Mouse (Mus musculus) hindbrain, embryonic 10.5 days (tissue): ENCODE data around the gene Tmem87b. TPM values are rescaled to one million over a fixed set of nuclear protein-coding genes. Genes with fewer than 3 reads are reported as not detected.

ENCODE experiments used
- DNase-seq: peaks from one replicate; pipeline ENCODE4 v3.0.0-alpha.2; 2017; ENCODE audit warnings: low spot score
- H3K27ac ChIP-seq: fragments of 300-500 bp; sonication (generic); 2 replicates; pipeline ENCODE4 v1.5.1; 2016; ENCODE audit warnings: mild to moderate bottlenecking, moderate library complexity
- H3K27me3 ChIP-seq: fragments of 300-500 bp; sonication (generic); 2 replicates; pipeline ENCODE4 v1.6.1; 2016; ENCODE audit warnings: mild to moderate bottlenecking; ENCODE audit not compliant: poor library complexity, insufficient read depth, severe bottlenecking
- H3K36me3 ChIP-seq: fragments of 300-500 bp; sonication (generic); 2 replicates; pipeline ENCODE4 v1.6.1; 2016; ENCODE audit warnings: mild to moderate bottlenecking, moderate library complexity
- H3K4me1 ChIP-seq: fragments of 300-500 bp; sonication (generic); replicated peaks from 2 replicates; pipeline ENCODE4 v1.6.1; 2016; ENCODE audit warnings: mild to moderate bottlenecking
- H3K4me3 ChIP-seq: fragments of 300-500 bp; sonication (generic); 2 replicates; pipeline ENCODE4 v1.5.1; 2016; ENCODE audit warnings: mild to moderate bottlenecking, moderate library complexity
- H3K9me3 ChIP-seq: fragments of 300-500 bp; sonication (generic); 2 replicates; pipeline ENCODE4 v1.6.1; 2016; ENCODE audit warnings: mild to moderate bottlenecking, moderate library complexity
- WGBS: fragments of 180-500 bp; shearing (Covaris S2); methylation state at CpG from one replicate; pipeline ENCODE4 v1.1.7; 2016; 5-methylcytosine and 5-hydroxymethylcytosine counted together
- polyA plus RNA-seq: library from polyadenylated mRNA; unstranded; fragments of >200 nt; fragmentation: Nextera tagmentation; extraction: Ambion mirVana; gene quantifications from 2 replicates; pipeline ENCODE4 v1.2.1, GENCODE M21; 2016

Tmem87b gene
- polyA plus RNA-seq, 1 experiment from 2014 or later, result 23.6 TPM

- Histone ChIP-seq H3K36me3 (peaks cover 89% of the 10 kb centered on the region), H3K4me1 (no peaks in the 10 kb centered on the region), H3K27ac (no peak overlapping the region), H3K4me3 (no peak overlapping the region), H3K27me3 (no peaks in the 10 kb centered on the region), H3K9me3 (no peaks in the 10 kb centered on the region)
- DNase-seq, result no peak
- 96% methylated on average over 1 of the region's 1 CpGs for WGBS
Measured at GRCm38 (mm10) chr2:128827787-128828186, 9.9 kb downstream of the Tmem87b start.

DNA sequence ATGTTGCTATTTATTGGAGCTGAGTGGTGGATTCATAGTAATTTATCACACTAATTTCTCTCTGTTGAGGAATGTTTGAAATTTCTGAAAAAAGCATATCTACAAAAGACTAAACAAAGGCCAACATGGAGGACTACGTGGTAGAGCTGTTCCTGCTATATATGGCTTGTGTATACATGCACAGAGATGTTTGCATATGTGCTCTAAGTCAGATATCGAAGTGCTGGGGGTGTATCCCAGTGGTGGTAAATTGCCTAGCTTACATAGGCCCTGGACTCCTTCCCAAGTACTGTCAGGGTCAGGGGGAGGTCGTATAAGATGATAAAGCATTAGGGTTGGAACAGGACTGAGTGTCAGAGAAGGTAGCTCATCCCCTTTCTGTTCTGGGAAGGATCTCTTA is 14.7 kb downstream of the Tmem87b start:
- Histone ChIP-seq H3K36me3 (peaks cover 98% of the 10 kb centered on the region), H3K27me3 (no peaks in the 10 kb centered on the region), H3K9me3 (no peaks in the 10 kb centered on the region), H3K4me1 (no peaks in the 10 kb centered on the region), H3K27ac (no peak overlapping the region), H3K4me3 (no peak overlapping the region)
- 85% methylated on average over 3 of the region's 3 CpGs for WGBS
- DNase-seq, result no peak

- H3K4me3 ChIP-seq, result no peak overlapping the region
- 89% methylated on average over 2 of the region's 2 CpGs for WGBS
- DNase-seq, result no peak
- H3K36me3 ChIP-seq, result peaks cover 97% of the 10 kb centered on the region
- no peaks in the 10 kb centered on the region for H3K4me1 ChIP-seq
- no peak overlapping the region for H3K27ac ChIP-seq
- no peaks in the 10 kb centered on the region for H3K27me3 ChIP-seq
- H3K9me3 ChIP-seq, result no peaks in the 10 kb centered on the region
Measured at GRCm38 (mm10) chr2:128833035-128833434, 15.1 kb downstream of the Tmem87b start.

GRCm38 (mm10) chr2:128833435-128833834 is 15.5 kb downstream of the Tmem87b start:
- no peaks in the 10 kb centered on the region for H3K9me3 ChIP-seq
- no peaks in the 10 kb centered on the region for H3K4me1 ChIP-seq
- no peak overlapping the region for H3K27ac ChIP-seq
- no peak for DNase-seq
- H3K36me3 ChIP-seq, result peaks cover 97% of the 10 kb centered on the region
- H3K4me3 ChIP-seq, result no peak overlapping the region
- H3K27me3 ChIP-seq, result no peaks in the 10 kb centered on the region
- 94% methylated on average over 2 of the region's 2 CpGs for WGBS

DNA sequence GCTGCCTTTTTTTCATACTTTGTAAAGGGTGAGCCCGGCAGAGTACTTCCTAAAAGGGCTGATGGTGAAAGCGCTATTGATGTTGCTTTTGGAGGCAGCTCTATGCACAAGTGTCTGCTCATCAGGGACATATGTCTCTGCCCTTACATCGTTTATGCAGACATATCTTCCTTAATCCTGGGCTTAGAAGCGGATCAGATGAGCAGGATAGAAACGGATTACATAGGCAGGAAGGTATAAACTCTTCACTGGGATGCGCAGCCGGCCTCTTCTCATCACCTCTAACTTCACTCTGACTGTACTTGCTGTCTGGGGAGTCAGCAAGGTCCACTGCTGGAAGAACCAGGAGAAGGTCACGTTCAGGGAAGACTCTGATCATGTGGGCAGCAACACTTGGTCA is 19.6 kb downstream of the Tmem87b start:
- no peaks in the 10 kb centered on the region for H3K27me3 ChIP-seq
- H3K4me3 ChIP-seq, result no peak overlapping the region
- H3K9me3 ChIP-seq, result no peaks in the 10 kb centered on the region
- H3K36me3 ChIP-seq, result peaks cover 89% of the 10 kb centered on the region
- WGBS, result 94% methylated on average over 8 of the region's 8 CpGs
- H3K4me1 ChIP-seq, result no peaks in the 10 kb centered on the region
- H3K27ac ChIP-seq, result no peak overlapping the region
- no peak for DNase-seq

DNA sequence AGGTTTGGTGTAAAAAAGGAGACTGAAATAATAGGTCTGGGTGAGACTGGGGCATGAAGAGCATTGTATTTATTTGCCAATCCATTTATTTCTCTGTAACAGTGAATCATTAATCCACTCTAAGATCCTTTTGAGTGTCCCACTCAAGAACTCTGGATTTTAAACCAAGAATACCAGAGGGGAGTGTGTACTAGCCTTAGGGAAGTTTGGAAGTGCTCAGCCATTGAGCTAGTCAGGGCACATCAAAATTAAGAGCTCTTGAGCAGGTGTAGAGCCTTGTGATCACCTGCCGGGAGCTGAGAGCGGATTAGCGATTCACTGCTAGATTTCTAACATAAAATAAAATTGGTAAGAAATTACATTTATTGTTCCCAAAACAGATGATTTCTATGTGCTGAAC is 20.7 kb downstream of the Tmem87b start:
- Histone ChIP-seq H3K27ac (no peak overlapping the region), H3K4me1 (no peaks in the 10 kb centered on the region), H3K9me3 (no peaks in the 10 kb centered on the region), H3K36me3 (peaks cover 89% of the 10 kb centered on the region), H3K4me3 (no peak overlapping the region), H3K27me3 (no peaks in the 10 kb centered on the region)
- DNase-seq, result no peak
- WGBS, result 97% methylated on average over 3 of the region's 3 CpGs

GRCm38 (mm10) chr2:128839501-128839900 is 21.6 kb downstream of the Tmem87b start:
- H3K4me1 ChIP-seq, result no peaks in the 10 kb centered on the region
- no peak overlapping the region for H3K4me3 ChIP-seq
- H3K27ac ChIP-seq, result no peak overlapping the region
- peaks cover 89% of the 10 kb centered on the region for H3K36me3 ChIP-seq
- no peak for DNase-seq
- 84% methylated on average over 2 of the region's 2 CpGs for WGBS
- H3K9me3 ChIP-seq, result no peaks in the 10 kb centered on the region
- H3K27me3 ChIP-seq, result no peaks in the 10 kb centered on the region

- H3K36me3 ChIP-seq, result peaks cover 88% of the 10 kb centered on the region
- 91% methylated on average over 8 of the region's 8 CpGs for WGBS
- H3K4me1 ChIP-seq, result no peaks in the 10 kb centered on the region
- no peak overlapping the region for H3K4me3 ChIP-seq
- H3K27me3 ChIP-seq, result no peaks in the 10 kb centered on the region
- no peaks in the 10 kb centered on the region for H3K9me3 ChIP-seq
- no peak for DNase-seq
- no peak overlapping the region for H3K27ac ChIP-seq
Measured at GRCm38 (mm10) chr2:128842437-128842836, 24.5 kb downstream of the Tmem87b start.

- H3K36me3 ChIP-seq, result peaks cover 79% of the 10 kb centered on the region
- no peaks in the 10 kb centered on the region for H3K9me3 ChIP-seq
- no peak overlapping the region for H3K4me3 ChIP-seq
- no peak overlapping the region for H3K27ac ChIP-seq
- 97% methylated on average over 2 of the region's 2 CpGs for WGBS
- DNase-seq, result no peak
- no peaks in the 10 kb centered on the region for H3K27me3 ChIP-seq
- H3K4me1 ChIP-seq, result no peaks in the 10 kb centered on the region
Measured at GRCm38 (mm10) chr2:128850036-128850435, 32.1 kb downstream of the Tmem87b start.

DNA sequence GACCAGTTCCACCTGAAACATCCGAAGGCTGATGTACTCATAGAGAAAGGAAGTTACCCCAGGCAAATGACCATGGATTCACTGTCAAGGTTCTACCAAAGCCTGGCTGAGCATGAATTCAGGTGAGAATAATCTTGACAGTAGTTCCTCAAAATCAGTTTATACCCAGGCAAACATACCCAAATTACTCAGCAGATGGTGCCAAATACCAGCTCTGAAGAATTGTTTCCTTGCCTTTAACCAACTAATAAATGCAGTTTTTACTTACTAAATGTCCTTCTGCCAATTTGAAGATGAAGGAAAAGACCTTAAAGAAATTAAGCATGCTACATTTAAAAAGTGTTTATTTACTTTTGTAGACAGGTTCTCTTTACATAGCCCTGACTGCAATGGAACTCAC is 38.8 kb downstream of the Tmem87b start:
- no peaks in the 10 kb centered on the region for H3K9me3 ChIP-seq
- peaks cover 15% of the 10 kb centered on the region for H3K36me3 ChIP-seq
- whole genome bisulfite sequencing, result 89% methylated on average over 1 of the region's 1 CpGs
- no peaks in the 10 kb centered on the region for H3K27me3 ChIP-seq
- no peak for DNase-seq
- no peak overlapping the region for H3K4me3 ChIP-seq
- no peaks in the 10 kb centered on the region for H3K4me1 ChIP-seq
- no peak overlapping the region for H3K27ac ChIP-seq

GRCm38 (mm10) chr2:128858962-128859361 is 41.0 kb downstream of the Tmem87b start:
- H3K4me3 ChIP-seq, result no peak overlapping the region
- 90% methylated on average over 6 of the region's 6 CpGs for WGBS
- H3K9me3 ChIP-seq, result no peaks in the 10 kb centered on the region
- no peak for DNase-seq
- H3K4me1 ChIP-seq, result peaks cover 5% of the 10 kb centered on the region
- peaks cover 13% of the 10 kb centered on the region; the same call in 1 of the 2 replicates for H3K27me3 ChIP-seq
- no peak overlapping the region for H3K27ac ChIP-seq
- H3K36me3 ChIP-seq, result no peaks in the 10 kb centered on the region

- no peak for DNase-seq
- WGBS, result 92% methylated on average over 3 of the region's 3 CpGs
Measured at GRCm38 (mm10) chr2:128859861-128860260, 41.9 kb downstream of the Tmem87b start.

DNA sequence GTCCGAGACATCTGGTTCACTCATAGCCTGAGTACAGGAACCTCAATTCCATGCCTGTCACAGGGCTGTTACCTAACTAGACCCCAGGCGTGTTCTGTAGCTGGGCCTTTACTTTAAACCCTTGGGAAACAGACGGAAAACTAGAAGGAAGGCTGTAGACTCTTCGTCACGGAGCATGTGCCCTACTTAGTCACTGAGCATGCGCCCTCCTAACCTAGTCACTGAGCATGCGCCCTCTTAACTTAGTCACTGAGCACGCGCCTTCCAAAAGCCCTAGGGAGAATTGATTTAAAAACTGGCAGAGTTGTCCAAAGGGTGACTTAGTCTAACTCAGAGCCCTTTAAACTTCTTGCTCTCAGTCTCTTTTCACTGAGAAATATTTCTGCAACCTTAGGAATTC is 44.7 kb downstream of the Tmem87b start, which contains the start of gene Fbln7:
Fbln7 (plus strand) TSS at position 346 of the 400 bp plus-strand sequence.
- Histone ChIP-seq H3K9me3 (no peaks in the 10 kb centered on the region), H3K4me1 (peaks cover 11% of the 10 kb centered on the region), H3K36me3 (no peaks in the 10 kb centered on the region), H3K27ac (peak within 1 kb of the TSS; percentile 72), H3K4me3 (peak within 1 kb of the TSS; percentile 60), H3K27me3 (peaks cover 32% of the 10 kb centered on the region)
- 92% methylated on average over 9 of the region's 9 CpGs for WGBS
- no peak for DNase-seq

More at GRCm38 (mm10) chr2:128859861-128860260, 41.9 kb downstream of the Tmem87b start:
- no peaks in the 10 kb centered on the region for H3K9me3 ChIP-seq
- H3K27ac ChIP-seq, result no peak overlapping the region
- H3K36me3 ChIP-seq, result no peaks in the 10 kb centered on the region
- H3K27me3 ChIP-seq, result peaks cover 22% of the 10 kb centered on the region
- no peak overlapping the region for H3K4me3 ChIP-seq
- peaks cover 11% of the 10 kb centered on the region for H3K4me1 ChIP-seq

- no peaks in the 10 kb centered on the region for H3K9me3 ChIP-seq
- H3K36me3 ChIP-seq, result no peaks in the 10 kb centered on the region
- peak overlapping the region; percentile 60 for H3K4me3 ChIP-seq
- peaks cover 32% of the 10 kb centered on the region for H3K27me3 ChIP-seq
- peaks cover 11% of the 10 kb centered on the region for H3K4me1 ChIP-seq
- under 1% methylated on average over 38 of the region's 38 CpGs for WGBS
- H3K27ac ChIP-seq, result peak overlapping the region; percentile 72
- DNase-seq, result peak; percentile 81
Measured at GRCm38 (mm10) chr2:128863777-128864331, 45.9 kb downstream of the Tmem87b start.
